Comparison of ENCODE assay signal across 24 mouse cellular contexts in the genomic region with DNA sequence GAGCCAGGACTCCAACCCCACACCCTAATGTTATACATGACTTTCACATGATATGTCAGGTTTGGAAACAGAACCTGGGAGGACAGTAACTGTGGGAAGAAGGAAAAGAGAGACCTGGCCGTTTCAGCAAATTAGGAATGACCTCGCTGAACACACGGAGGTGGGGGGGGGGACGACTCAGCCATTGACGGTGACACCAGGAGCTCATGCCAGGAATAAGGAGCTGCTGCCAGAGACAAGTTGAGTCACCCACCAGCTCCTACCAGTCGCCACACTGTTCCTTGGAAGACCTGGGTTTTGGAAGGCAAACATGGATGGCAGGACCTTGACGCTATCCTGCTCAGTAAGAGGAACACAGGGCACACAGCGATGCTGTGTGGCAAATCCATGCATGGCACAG.
DNase-seq lines count a peak whose midpoint lies in the region; ATAC-seq and TF ChIP-seq lines count a peak whose summit lies in the region.
"Had no signal": no experiment of that assay in that cellular context is flagged by ENCODE, and none has a peak within 500 bp of the region (broad histone marks: within the 10 kb centered on the region; RNA-seq: fewer than 3 reads in every experiment).

No protein-coding gene starts in this region.

- DNase-seq in lung, postnatal 10 days = no peak
- no peak for DNase-seq in stomach, postnatal 0 days (ENCODE audit: low spot score)
- DNase-seq: cerebellum, adult 11 months; cerebellum, adult 8-10 months; cerebellum, postnatal 36 days; embryo, embryonic 11 days; gastrocnemius, postnatal 14 days; heart, postnatal 10 days; heart, postnatal 36 days had no signal

- no peak overlapping the region for H3K4me3 ChIP-seq in intestine, embryonic 15.5 days (replicated peaks)
- H3K4me3 ChIP-seq in intestine, embryonic 16.5 days (ENCODE audit: low read length) = no peak overlapping the region
- H3K4me3 ChIP-seq in lung, embryonic 15.5 days = no peak overlapping the region
- H3K4me3 ChIP-seq in stomach, postnatal 0 days (ENCODE audit: low read depth, low read length) = no peak overlapping the region
- H3K4me3 ChIP-seq in heart, embryonic 11.5 days (ENCODE audit: low read depth, low read length) = no peak overlapping the region
- H3K4me3 ChIP-seq: embryonic facial prominence, embryonic 10.5 days; embryonic facial prominence, embryonic 13.5 days; erythroblast, embryonic 14.5 days; forebrain, embryonic 12.5 days; forebrain, embryonic 15.5 days; gastrocnemius, adult 2 months; heart, embryonic 12.5 days; heart, embryonic 15.5 days; hindbrain, embryonic 10.5 days; hindbrain, embryonic 13.5 days had no signal

- ATAC-seq in intestine, embryonic 15.5 days = no peak
- no peak for ATAC-seq in intestine, embryonic 16.5 days
- no peak for ATAC-seq in lung, embryonic 15.5 days (ENCODE audit: borderline replicate concordance, extremely low read depth, low FRiP score, low TSS enrichment)
- ATAC-seq in stomach, postnatal 0 days (ENCODE audit: low FRiP score, low TSS enrichment) = no peak
- ATAC-seq in heart, embryonic 11.5 days (replicated peaks; ENCODE audit: insufficient number of reproducible peaks, low FRiP score, low TSS enrichment) = no peak
- ATAC-seq: activated CD4-positive, CD25-positive, alpha-beta regulatory T cell, adult 4 months; forebrain, embryonic 15.5 days had no signal

- H3K4me2 ChIP-seq in intestine, embryonic 15.5 days (replicated peaks) = no peak overlapping the region
- H3K4me2 ChIP-seq in intestine, embryonic 16.5 days (ENCODE audit: low read depth, low read length) = no peak overlapping the region
- no peak overlapping the region for H3K4me2 ChIP-seq in lung, embryonic 15.5 days
- H3K4me2 ChIP-seq in stomach, postnatal 0 days (replicated peaks; ENCODE audit: low read depth) = no peak overlapping the region
- H3K4me2 ChIP-seq in heart, embryonic 11.5 days = no peak overlapping the region
- H3K4me2 ChIP-seq: embryonic facial prominence, embryonic 13.5 days; forebrain, embryonic 12.5 days; forebrain, embryonic 15.5 days; heart, embryonic 12.5 days; heart, embryonic 15.5 days; hindbrain, embryonic 13.5 days had no signal

- no peaks in the 10 kb centered on the region for H3K9me3 ChIP-seq in intestine, embryonic 15.5 days
- H3K9me3 ChIP-seq in intestine, embryonic 16.5 days (ENCODE audit: control insufficient read depth, low read length) = no peaks in the 10 kb centered on the region
- no peaks in the 10 kb centered on the region for H3K9me3 ChIP-seq in lung, embryonic 15.5 days
- no peaks in the 10 kb centered on the region for H3K9me3 ChIP-seq in stomach, postnatal 0 days (ENCODE audit: control insufficient read depth, low read length)
- no peaks in the 10 kb centered on the region for H3K9me3 ChIP-seq in heart, embryonic 11.5 days (replicated peaks; ENCODE audit: control insufficient read depth, low read length)
- H3K9me3 ChIP-seq: embryonic facial prominence, embryonic 10.5 days; embryonic facial prominence, embryonic 13.5 days; forebrain, embryonic 12.5 days; forebrain, embryonic 15.5 days; heart, embryonic 15.5 days; hindbrain, embryonic 10.5 days; hindbrain, embryonic 13.5 days had no signal

- peaks cover 31% of the 10 kb centered on the region for H3K4me1 ChIP-seq in intestine, embryonic 15.5 days (replicated peaks)
- peaks cover 39% of the 10 kb centered on the region for H3K4me1 ChIP-seq in intestine, embryonic 16.5 days (ENCODE audit: control insufficient read depth, insufficient read depth, low read length)
- peaks cover 35% of the 10 kb centered on the region for H3K4me1 ChIP-seq in lung, embryonic 15.5 days
- peaks cover 4% of the 10 kb centered on the region; the same call in 1 of the 2 replicates for H3K4me1 ChIP-seq in stomach, postnatal 0 days (replicated peaks; ENCODE audit: control insufficient read depth, insufficient read depth)
- H3K4me1 ChIP-seq in heart, embryonic 11.5 days (ENCODE audit: control insufficient read depth, insufficient read depth, low read length) = peaks cover 27% of the 10 kb centered on the region

- H3K27me3 ChIP-seq in intestine, embryonic 15.5 days (replicated peaks) = no peaks in the 10 kb centered on the region
- no peaks in the 10 kb centered on the region for H3K27me3 ChIP-seq in intestine, embryonic 16.5 days (replicated peaks; ENCODE audit: control insufficient read depth, insufficient read depth, low read length)
- no peaks in the 10 kb centered on the region for H3K27me3 ChIP-seq in lung, embryonic 15.5 days
- no peaks in the 10 kb centered on the region for H3K27me3 ChIP-seq in stomach, postnatal 0 days (ENCODE audit: control insufficient read depth, insufficient read depth, low read length)
- H3K27me3 ChIP-seq in heart, embryonic 11.5 days (ENCODE audit: control insufficient read depth, insufficient read depth, low read length) = no peaks in the 10 kb centered on the region
- H3K27me3 ChIP-seq: embryonic facial prominence, embryonic 13.5 days; forebrain, embryonic 12.5 days; forebrain, embryonic 15.5 days; heart, embryonic 12.5 days; heart, embryonic 15.5 days; hindbrain, embryonic 13.5 days had no signal

- peak overlapping the region; percentile 73; the same call in 1 of the 2 replicates for H3K27ac ChIP-seq in intestine, embryonic 15.5 days
- no peak overlapping the region for H3K27ac ChIP-seq in intestine, embryonic 16.5 days (ENCODE audit: low read length)
- 0 out of 2 replicates have a peak overlapping the region, but pooled peaks have one; percentile 70 for H3K27ac ChIP-seq in lung, embryonic 15.5 days
- 0 out of 2 replicates have a peak overlapping the region, but pooled peaks have one; percentile 18 for H3K27ac ChIP-seq in stomach, postnatal 0 days (replicated peaks)
- H3K27ac ChIP-seq in heart, embryonic 11.5 days (ENCODE audit: low read depth, low read length) = no peak overlapping the region
- H3K27ac ChIP-seq: embryonic facial prominence, embryonic 13.5 days; forebrain, embryonic 12.5 days; forebrain, embryonic 15.5 days; gastrocnemius, adult 2 months had no signal

- no peaks in the 10 kb centered on the region for H3K36me3 ChIP-seq in intestine, embryonic 15.5 days
- no peaks in the 10 kb centered on the region for H3K36me3 ChIP-seq in intestine, embryonic 16.5 days (ENCODE audit: control insufficient read depth, insufficient read depth, low read length)
- H3K36me3 ChIP-seq in lung, embryonic 15.5 days = no peaks in the 10 kb centered on the region
- no peaks in the 10 kb centered on the region for H3K36me3 ChIP-seq in stomach, postnatal 0 days (ENCODE audit: control insufficient read depth, insufficient read depth, low read length)
- no peaks in the 10 kb centered on the region for H3K36me3 ChIP-seq in heart, embryonic 11.5 days (ENCODE audit: control insufficient read depth, insufficient read depth, low read length)
- H3K36me3 ChIP-seq: embryonic facial prominence, embryonic 13.5 days; forebrain, embryonic 12.5 days; forebrain, embryonic 15.5 days; heart, embryonic 12.5 days; heart, embryonic 15.5 days; hindbrain, embryonic 13.5 days had no signal

- no peak for TF ChIP-seq CTCF in stomach, postnatal 0 days (IDR thresholded peaks at IDR 0.05; ENCODE audit: low read depth)

- TF ChIP-seq EP300 in stomach, postnatal 0 days (optimal IDR thresholded peaks at IDR 0.05) = no peak

- WGBS in intestine, embryonic 15.5 days = 87% methylated on average over 8 of the region's 8 CpGs
- WGBS in intestine, embryonic 16.5 days = 83% methylated on average over 8 of the region's 8 CpGs
- WGBS in lung, embryonic 15.5 days = 81% methylated on average over 8 of the region's 8 CpGs
- WGBS in stomach, postnatal 0 days = 75% methylated on average over 8 of the region's 8 CpGs
- 90% methylated on average over 8 of the region's 8 CpGs for whole genome bisulfite sequencing in heart, embryonic 11.5 days (ENCODE audit: insufficient replicate concordance)

- no peak overlapping the region for H3K9ac ChIP-seq in intestine, embryonic 15.5 days
- H3K9ac ChIP-seq in intestine, embryonic 16.5 days (ENCODE audit: low read depth, low read length) = no peak overlapping the region
- no peak overlapping the region for H3K9ac ChIP-seq in lung, embryonic 15.5 days
- no peak overlapping the region for H3K9ac ChIP-seq in stomach, postnatal 0 days (ENCODE audit: low read length)
- H3K9ac ChIP-seq in heart, embryonic 11.5 days (ENCODE audit: low read depth, low read length) = no peak overlapping the region
- H3K9ac ChIP-seq: embryonic facial prominence, embryonic 13.5 days; forebrain, embryonic 12.5 days; forebrain, embryonic 15.5 days; heart, embryonic 12.5 days; heart, embryonic 15.5 days; hindbrain, embryonic 13.5 days had no signal

Comparison
In these comparisons a context has a peak if more than half of its experiments do, and no peak if none do; other contexts are left out.
1. H3K27ac ChIP-seq: peak in intestine, embryonic 15.5 days (single experiment), lung, embryonic 15.5 days (single experiment) and stomach, postnatal 0 days (single experiment); none in intestine, embryonic 16.5 days (single experiment) and heart, embryonic 11.5 days (single experiment).